Mouse (Mus musculus) spleen, postnatal 4 days (tissue): ENCODE measurements around the gene Blzf1.

ENCODE experiments used
- DNase-seq, 2 experiments: peaks; one replicate each; pipeline ENCODE4 v3.0.0; 2022; ENCODE audit warnings: low spot score in 2 of 2

The Blzf1 gene

GRCm38 (mm10) chr1:164294071-164294470 is 13.2 kb downstream of the Blzf1 start:
- no peak for DNase-seq

GRCm38 (mm10) chr1:164292040-164292439 is 15.2 kb downstream of the Blzf1 start:
- DNase-seq, result no peak

GRCm38 (mm10) chr1:164287406-164287805 is 19.9 kb downstream of the Blzf1 start:
- no peak for DNase-seq

- no peak for DNase-seq
Measured at GRCm38 (mm10) chr1:164284007-164284406, 23.3 kb downstream of the Blzf1 start.

- DNase-seq, result no peak
Measured at GRCm38 (mm10) chr1:164279332-164279731, 28.0 kb downstream of the Blzf1 start.

GRCm38 (mm10) chr1:164276552-164276951 is 30.7 kb downstream of the Blzf1 start:
- DNase-seq, result no peak

- peak; percentile 91 to 96 for DNase-seq
Measured at GRCm38 (mm10) chr1:164275455-164275954, 31.8 kb downstream of the Blzf1 start, which contains the start of gene Ccdc181. Gene Ccdc181 (plus strand): TSS chr1:164275585.

GRCm38 (mm10) chr1:164273659-164274058 is 33.6 kb downstream of the Blzf1 start:
- DNase-seq, result no peak

- no peak for DNase-seq
Measured at GRCm38 (mm10) chr1:164270941-164271340, 36.3 kb downstream of the Blzf1 start.

GRCm38 (mm10) chr1:164261553-164261952 is 45.7 kb downstream of the Blzf1 start:
- DNase-seq, result no peak

- DNase-seq, result no peak
Measured at GRCm38 (mm10) chr1:164260171-164261028, 46.9 kb downstream of the Blzf1 start.

- no peak for DNase-seq
Measured at GRCm38 (mm10) chr1:164254836-164255235, 52.5 kb downstream of the Blzf1 start.

- no peak for DNase-seq
Measured at GRCm38 (mm10) chr1:164252551-164252950, 54.7 kb downstream of the Blzf1 start.

- DNase-seq, result no peak
Measured at GRCm38 (mm10) chr1:164251438-164251837, 55.9 kb downstream of the Blzf1 start.

GRCm38 (mm10) chr1:164250391-164251150 is 56.7 kb downstream of the Blzf1 start:
- DNase-seq, result no peak

- no peak for DNase-seq
Measured at GRCm38 (mm10) chr1:164249332-164249711, 58.0 kb downstream of the Blzf1 start.

GRCm38 (mm10) chr1:164248465-164249331 is 58.6 kb downstream of the Blzf1 start, which contains the start of gene Slc19a2:
Gene Slc19a2 (plus strand): TSS chr1:164249046.
- peak; percentile 98 to 100 for DNase-seq

GRCm38 (mm10) chr1:164247971-164248370 is 59.3 kb downstream of the Blzf1 start:
- DNase-seq, result no peak

GRCm38 (mm10) chr1:164247442-164247841 is 59.8 kb downstream of the Blzf1 start:
- no peak for DNase-seq

- no peak for DNase-seq
Measured at GRCm38 (mm10) chr1:164242809-164243208, 64.5 kb downstream of the Blzf1 start.

- DNase-seq, result no peak
Measured at GRCm38 (mm10) chr1:164241494-164241893, 65.8 kb downstream of the Blzf1 start.
